8 mouse cellular contexts compared by ENCODE assay signal in genomic region chr8:123422056-123422780, GRCm38 (mm10). TPM values are rescaled to one million over a fixed set of nuclear protein-coding genes. Genes with fewer than 3 reads are reported as not detected.
DNase-seq lines count a peak whose midpoint lies in the region; ATAC-seq and TF ChIP-seq lines count a peak whose summit lies in the region.

No protein-coding gene starts in this region.

- peak; percentile 43; the same call in 1 of the 2 replicates for ATAC-seq in heart, embryonic 15.5 days (replicated peaks; ENCODE audit: insufficient number of reproducible peaks, insufficient read depth, low FRiP score, low read depth)
- ATAC-seq in liver, postnatal 0 days, result peak; percentile 63; the same call in 1 of the 2 replicates
- ATAC-seq in neural tube, embryonic 12.5 days (ENCODE audit: low FRiP score, low read depth), result 0 out of 2 replicates have a peak, but pooled peaks have one; percentile 42

- 5% methylated on average over 17 of the region's 17 CpGs for WGBS in heart, embryonic 15.5 days
- WGBS in liver, postnatal 0 days (ENCODE audit: insufficient replicate concordance), result 9% methylated on average over 17 of the region's 17 CpGs
- 21% methylated on average over 17 of the region's 17 CpGs for WGBS in neural tube, embryonic 12.5 days

- H3K4me2 ChIP-seq in heart, embryonic 15.5 days, result peak overlapping the region; percentile 61
- peak overlapping the region; percentile 65 for H3K4me2 ChIP-seq in liver, postnatal 0 days (ENCODE audit: low read depth, low read length)
- peak overlapping the region; percentile 37 for H3K4me2 ChIP-seq in neural tube, embryonic 12.5 days (replicated peaks)

- TF ChIP-seq EP300 in liver, postnatal 0 days (IDR thresholded peaks at IDR 0.05; ENCODE audit: low read depth), result no peak

- DNase-seq in kidney, postnatal 25 days, result peak; percentile 87
- DNase-seq in liver, postnatal 0 days, result peak; percentile 78
- DNase-seq in testis, postnatal 14 days (ENCODE audit: low spot score), result peak; percentile 64

- 0 out of 2 replicates have a peak overlapping the region, but pooled peaks have one; percentile 8 for H3K4me3 ChIP-seq in E14TG2a.4 (replicated peaks; ENCODE audit: low read length)
- no peak overlapping the region for H3K4me3 ChIP-seq in bone marrow macrophage, adult 2 months (ENCODE audit: insufficient read depth, low read length)
- H3K4me3 ChIP-seq in embryonic fibroblast, embryonic 13.5 days (ENCODE audit: insufficient read depth, low read length), result peak overlapping the region; percentile 27; the same call in 1 of the 2 replicates
- peak overlapping the region; percentile 39 for H3K4me3 ChIP-seq in heart, embryonic 15.5 days
- H3K4me3 ChIP-seq in liver, postnatal 0 days (ENCODE audit: low read depth, low read length), result 0 out of 2 replicates have a peak overlapping the region, but pooled peaks have one; percentile 15
- H3K4me3 ChIP-seq in neural tube, embryonic 12.5 days, result no peak overlapping the region

- H3K4me1 ChIP-seq in E14TG2a.4 (replicated peaks; ENCODE audit: low read depth, low read length), result peaks cover 42% of the 10 kb centered on the region
- no peaks in the 10 kb centered on the region for H3K4me1 ChIP-seq in bone marrow macrophage, adult 2 months (ENCODE audit: control insufficient read depth, insufficient read depth, low read length)
- H3K4me1 ChIP-seq in embryonic fibroblast, embryonic 13.5 days (ENCODE audit: control insufficient read depth, insufficient read depth, low read length), result peaks cover 3% of the 10 kb centered on the region; the same call in 1 of the 2 replicates
- peaks cover 4% of the 10 kb centered on the region; the same call in 1 of the 2 replicates for H3K4me1 ChIP-seq in heart, embryonic 15.5 days (replicated peaks)
- H3K4me1 ChIP-seq in liver, postnatal 0 days (ENCODE audit: insufficient read depth), result no peaks in the 10 kb centered on the region
- no peaks in the 10 kb centered on the region; the same call in 1 of the 2 replicates for H3K4me1 ChIP-seq in neural tube, embryonic 12.5 days

- peaks cover 40% of the 10 kb centered on the region for H3K36me3 ChIP-seq in E14TG2a.4 (ENCODE audit: insufficient read depth, low read length)
- no peaks in the 10 kb centered on the region for H3K36me3 ChIP-seq in heart, embryonic 15.5 days
- no peaks in the 10 kb centered on the region for H3K36me3 ChIP-seq in liver, postnatal 0 days (replicated peaks; ENCODE audit: insufficient read depth, low read length)
- H3K36me3 ChIP-seq in neural tube, embryonic 12.5 days, result peaks cover 45% of the 10 kb centered on the region

- H3K9ac ChIP-seq in heart, embryonic 15.5 days, result 0 out of 2 replicates have a peak overlapping the region, but pooled peaks have one; percentile 10
- no peak overlapping the region for H3K9ac ChIP-seq in liver, postnatal 0 days (replicated peaks)
- no peak overlapping the region for H3K9ac ChIP-seq in neural tube, embryonic 12.5 days

- H3K9me3 ChIP-seq in E14TG2a.4 (ENCODE audit: low read length), result peaks cover 3% of the 10 kb centered on the region; the same call in 1 of the 2 replicates
- H3K9me3 ChIP-seq in heart, embryonic 15.5 days (replicated peaks), result peaks cover 4% of the 10 kb centered on the region
- peaks cover 11% of the 10 kb centered on the region for H3K9me3 ChIP-seq in liver, postnatal 0 days (ENCODE audit: low read length)
- H3K9me3 ChIP-seq in neural tube, embryonic 12.5 days, result peaks cover 10% of the 10 kb centered on the region

- H3K27me3 ChIP-seq in E14TG2a.4 (ENCODE audit: insufficient read depth, low read length), result no peaks in the 10 kb centered on the region
- peaks cover 3% of the 10 kb centered on the region; the same call in 1 of the 2 replicates for H3K27me3 ChIP-seq in heart, embryonic 15.5 days
- H3K27me3 ChIP-seq in liver, postnatal 0 days (ENCODE audit: insufficient read depth, low read length), result no peaks in the 10 kb centered on the region
- H3K27me3 ChIP-seq in neural tube, embryonic 12.5 days (replicated peaks), result no peaks in the 10 kb centered on the region

- TF ChIP-seq POLR2A in bone marrow macrophage, adult 2 months (IDR thresholded peaks at IDR 0.05; ENCODE audit: borderline replicate concordance, low read depth, low read length), result no peak
- TF ChIP-seq POLR2A in embryonic fibroblast, embryonic 13.5 days (IDR thresholded peaks at IDR 0.05; ENCODE audit: low read depth, low read length), result no peak

- no peak overlapping the region for H3K27ac ChIP-seq in bone marrow macrophage, adult 2 months (ENCODE audit: insufficient read depth, low read depth, low read length)
- peak overlapping the region; percentile 35; the same call in 1 of the 2 replicates for H3K27ac ChIP-seq in embryonic fibroblast, embryonic 13.5 days (ENCODE audit: insufficient read depth, low read length)
- no peak overlapping the region for H3K27ac ChIP-seq in heart, embryonic 15.5 days
- H3K27ac ChIP-seq in liver, postnatal 0 days (ENCODE audit: low read depth), result no peak overlapping the region
- H3K27ac ChIP-seq in neural tube, embryonic 12.5 days, result no peak overlapping the region

- TF ChIP-seq CTCF in E14TG2a.4 (conservative IDR thresholded peaks at IDR 0.05; ENCODE audit: low read length), result peak; percentile 49
- TF ChIP-seq CTCF in bone marrow macrophage, adult 2 months (IDR thresholded peaks at IDR 0.05; ENCODE audit: low read depth, low read length), result peak; percentile 73
- 0 out of 2 replicates have a peak, but pooled peaks have one; percentile 31 for TF ChIP-seq CTCF in embryonic fibroblast, embryonic 13.5 days (IDR thresholded peaks at IDR 0.05; ENCODE audit: borderline replicate concordance, insufficient read depth, low read length)
- TF ChIP-seq CTCF in liver, postnatal 0 days (IDR thresholded peaks at IDR 0.05; ENCODE audit: low read depth), result peak; percentile 77

RNA-seq across cellular contexts. Expression of gene Def8, which starts 1.1 kb away (rescaled TPM):
- 25.8 and 30.8 TPM in 2 replicates for polyA plus RNA-seq in bone marrow macrophage, adult 2 months (2012; ENCODE audit: insufficient read depth, insufficient read length, missing spikeins)
- 33.5 and 36.4 TPM in 2 replicates for polyA plus RNA-seq in embryonic fibroblast, embryonic 13.5 days (2011; ENCODE audit: insufficient read length, low read depth, missing spikeins)
- 25.7 and 33.3 TPM in 2 replicates for polyA plus RNA-seq in heart, embryonic 15.5 days (2015; fragmentation: Nextera tagmentation; extraction: Ambion mirVana)
- polyA plus RNA-seq in liver, postnatal 0 days (2015; fragmentation: Nextera tagmentation; extraction: Ambion mirVana), result 10.1 and 11.6 TPM in 2 replicates
- polyA plus RNA-seq in neural tube, embryonic 12.5 days (2016; fragmentation: Nextera tagmentation; extraction: Ambion mirVana), result 43.2 and 45.1 TPM in 2 replicates

RNA-seq across cellular contexts. Expression of gene Tubb3, which starts 11.0 kb away (rescaled TPM):
- not detected in 2 replicates for polyA plus RNA-seq in bone marrow macrophage, adult 2 months (2012; ENCODE audit: insufficient read depth, insufficient read length, missing spikeins)
- polyA plus RNA-seq in embryonic fibroblast, embryonic 13.5 days (2011; ENCODE audit: insufficient read length, low read depth, missing spikeins), result 25.5 and 32.0 TPM in 2 replicates
- 2.1 and 21.6 TPM in 2 replicates for polyA plus RNA-seq in heart, embryonic 15.5 days (2015; fragmentation: Nextera tagmentation; extraction: Ambion mirVana)
- polyA plus RNA-seq in liver, postnatal 0 days (2015; fragmentation: Nextera tagmentation; extraction: Ambion mirVana), result 0.20 and 0.24 TPM in 2 replicates
- polyA plus RNA-seq in neural tube, embryonic 12.5 days (2016; fragmentation: Nextera tagmentation; extraction: Ambion mirVana), result 1,217 and 1,244 TPM in 2 replicates

RNA-seq across cellular contexts. Expression of gene Mc1r, which starts 15.3 kb away (rescaled TPM):
- not detected in 2 replicates for polyA plus RNA-seq in bone marrow macrophage, adult 2 months (2012; ENCODE audit: insufficient read depth, insufficient read length, missing spikeins)
- not detected in 2 replicates for polyA plus RNA-seq in embryonic fibroblast, embryonic 13.5 days (2011; ENCODE audit: insufficient read length, low read depth, missing spikeins)
- 0.08 TPM in 1 of 2 replicates, not detected in the other for polyA plus RNA-seq in heart, embryonic 15.5 days (2015; fragmentation: Nextera tagmentation; extraction: Ambion mirVana)
- not detected in 2 replicates for polyA plus RNA-seq in liver, postnatal 0 days (2015; fragmentation: Nextera tagmentation; extraction: Ambion mirVana)
- 0.10 and 0.18 TPM in 2 replicates for polyA plus RNA-seq in neural tube, embryonic 12.5 days (2016; fragmentation: Nextera tagmentation; extraction: Ambion mirVana)

RNA-seq across cellular contexts. Expression of gene Tcf25, which starts 48.7 kb away (rescaled TPM):
- 218 and 244 TPM in 2 replicates for polyA plus RNA-seq in bone marrow macrophage, adult 2 months (2012; ENCODE audit: insufficient read depth, insufficient read length, missing spikeins)
- polyA plus RNA-seq in embryonic fibroblast, embryonic 13.5 days (2011; ENCODE audit: insufficient read length, low read depth, missing spikeins), result 512 and 557 TPM in 2 replicates
- polyA plus RNA-seq in heart, embryonic 15.5 days (2015; fragmentation: Nextera tagmentation; extraction: Ambion mirVana), result 137 and 144 TPM in 2 replicates
- polyA plus RNA-seq in liver, postnatal 0 days (2015; fragmentation: Nextera tagmentation; extraction: Ambion mirVana), result 54.1 and 54.9 TPM in 2 replicates
- 225 and 278 TPM in 2 replicates for polyA plus RNA-seq in neural tube, embryonic 12.5 days (2016; fragmentation: Nextera tagmentation; extraction: Ambion mirVana)

RNA-seq across cellular contexts. Expression of gene Afg3l1, which starts 55.5 kb away (rescaled TPM):
- polyA plus RNA-seq in bone marrow macrophage, adult 2 months (2012; ENCODE audit: insufficient read depth, insufficient read length, missing spikeins), result 22.7 and 26.7 TPM in 2 replicates
- polyA plus RNA-seq in embryonic fibroblast, embryonic 13.5 days (2011; ENCODE audit: insufficient read length, low read depth, missing spikeins), result 28.7 and 30.1 TPM in 2 replicates
- polyA plus RNA-seq in heart, embryonic 15.5 days (2015; fragmentation: Nextera tagmentation; extraction: Ambion mirVana), result 40.2 and 41.6 TPM in 2 replicates
- polyA plus RNA-seq in liver, postnatal 0 days (2015; fragmentation: Nextera tagmentation; extraction: Ambion mirVana), result 22.0 and 24.3 TPM in 2 replicates
- polyA plus RNA-seq in neural tube, embryonic 12.5 days (2016; fragmentation: Nextera tagmentation; extraction: Ambion mirVana), result 59.8 and 63.3 TPM in 2 replicates

Comparison
In these comparisons a context has a peak if more than half of its experiments do, and no peak if none do; other contexts are left out.
1. H3K4me3 ChIP-seq: peak in E14TG2a.4 (single experiment), embryonic fibroblast, embryonic 13.5 days (single experiment), heart, embryonic 15.5 days (single experiment) and liver, postnatal 0 days (single experiment); none in bone marrow macrophage, adult 2 months (single experiment) and neural tube, embryonic 12.5 days (single experiment).
2. RNA of gene Tubb3, which starts 11.0 kb away (polyA plus RNA-seq): 1,217 to 1,244 TPM in neural tube, embryonic 12.5 days; 25.5 to 32.0 TPM in embryonic fibroblast, embryonic 13.5 days, 2.1 to 21.6 TPM in heart, embryonic 15.5 days, 0.20 to 0.24 TPM in liver, postnatal 0 days and not detected in bone marrow macrophage, adult 2 months; every median in the first group is over 10 times any median in the second.
3. Peak in every context shown above with its lines, with median percentiles within 50 percentile points of each other: CTCF ChIP-seq, ATAC-seq, H3K4me2 ChIP-seq and DNase-seq.